Mouse (Mus musculus): ENCODE measurements around the gene Tra2a. TPM values are rescaled to one million over a fixed set of nuclear protein-coding genes. Genes with fewer than 3 reads are reported as not detected.

Gene Tra2a
- total and polyA plus RNA-seq, 2 experiments from 2014 or later: 45.9 to 75.7 TPM

DNA sequence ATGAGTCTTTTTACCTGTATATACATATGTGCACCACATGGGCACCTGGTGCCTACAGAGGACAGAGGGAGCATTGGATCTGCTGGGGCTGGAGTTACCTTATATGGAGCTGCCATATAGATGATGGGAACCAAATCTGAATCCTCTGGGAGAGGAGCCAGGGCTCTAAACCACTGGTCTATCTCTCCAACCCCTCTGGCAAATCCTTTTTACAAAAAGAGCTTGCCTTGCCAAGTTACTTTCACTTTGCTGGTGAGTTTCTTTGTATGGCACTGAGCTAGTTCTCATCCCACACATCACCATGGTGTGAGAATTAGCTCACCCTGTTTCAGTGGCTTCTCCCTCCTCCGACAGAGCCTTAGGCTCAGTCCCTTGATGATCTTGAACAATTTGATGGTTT lies 57.4 kb downstream of the Tra2a start:
- Histone ChIP-seq H3K9me3 (ENCODE audit: low read length) (no peaks in the 10 kb centered on the region), H3K4me2 (ENCODE audit: low read depth) (no peak overlapping the region), H3K27ac (ENCODE audit: low read depth, low read length) (no peak overlapping the region), H3K36me3 (ENCODE audit: insufficient read depth) (0 out of 2 replicates have a peak, but pooled peaks cover 3% of the 10 kb centered on the region), H3K9ac (no peak overlapping the region), H3K27me3 (ENCODE audit: insufficient read depth, low read length) (no peaks in the 10 kb centered on the region), H3K4me1 (ENCODE audit: insufficient read depth) (no peaks in the 10 kb centered on the region), H3K4me3 (ENCODE audit: low read depth, low read length) (no peak overlapping the region)
- no peak for TF ChIP-seq CTCF (IDR thresholded peaks at IDR 0.05; ENCODE audit: low read depth)
- no peak for ATAC-seq
- no peak for DNase-seq
- 54% methylated on average over 1 of the region's 1 CpGs for WGBS

DNA sequence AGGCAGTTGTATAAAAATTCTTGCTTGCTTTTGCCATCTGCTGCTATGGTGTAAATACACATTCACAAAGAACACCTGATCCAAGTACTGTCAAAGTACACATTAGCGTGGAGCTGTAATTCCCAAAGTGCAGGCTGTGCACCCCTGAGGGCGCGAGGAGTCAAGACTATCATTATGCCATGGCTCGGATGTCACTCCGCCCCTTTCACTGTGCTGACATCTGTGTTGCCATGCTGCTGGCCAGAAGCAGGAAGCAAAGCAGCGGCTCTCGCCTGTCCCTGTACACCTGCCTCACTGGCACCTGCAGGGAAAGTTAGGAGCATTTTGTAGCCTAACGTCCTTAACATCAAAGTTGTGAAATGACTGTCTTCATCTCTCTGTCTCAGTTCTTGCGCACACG lies 68.6 kb downstream of the Tra2a start:
- Histone ChIP-seq H3K9ac (no peak overlapping the region), H3K27me3 (ENCODE audit: insufficient read depth, low read length) (no peaks in the 10 kb centered on the region), H3K4me1 (ENCODE audit: insufficient read depth) (no peaks in the 10 kb centered on the region), H3K36me3 (ENCODE audit: insufficient read depth) (no peaks in the 10 kb centered on the region), H3K9me3 (ENCODE audit: low read length) (no peaks in the 10 kb centered on the region), H3K4me3 (ENCODE audit: low read depth, low read length) (no peak overlapping the region), H3K4me2 (ENCODE audit: low read depth) (no peak overlapping the region), H3K27ac (ENCODE audit: low read depth, low read length) (no peak overlapping the region)
- TF ChIP-seq CTCF (IDR thresholded peaks at IDR 0.05; ENCODE audit: low read depth): no peak
- DNase-seq: no peak
- 91% methylated on average over 10 of the region's 10 CpGs for WGBS
- peak; percentile 42; the same call in 1 of the 2 replicates for ATAC-seq

DNA sequence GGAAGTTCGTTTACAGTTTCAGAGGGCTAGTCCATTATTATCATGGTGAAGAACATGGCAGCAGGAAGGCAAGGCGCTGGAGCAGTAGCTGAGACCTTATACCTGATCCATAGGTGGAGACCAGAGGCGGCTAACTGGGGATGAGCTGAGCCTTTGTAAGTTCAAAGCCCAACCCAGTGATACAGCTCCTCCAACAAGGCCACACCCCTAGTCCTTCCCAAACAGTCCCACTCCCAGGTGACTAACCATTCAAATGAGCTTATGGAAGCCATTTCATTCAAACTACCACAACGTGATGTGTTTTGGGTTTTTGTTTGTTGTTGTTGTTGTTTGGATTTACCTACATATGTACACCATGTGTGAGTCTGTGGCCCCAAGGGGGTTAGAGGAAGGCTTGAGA lies 69.3 kb downstream of the Tra2a start:
- no peak for TF ChIP-seq CTCF (IDR thresholded peaks at IDR 0.05; ENCODE audit: low read depth)
- Histone ChIP-seq H3K4me1 (ENCODE audit: insufficient read depth) (no peaks in the 10 kb centered on the region), H3K4me2 (ENCODE audit: low read depth) (no peak overlapping the region), H3K9me3 (ENCODE audit: low read length) (no peaks in the 10 kb centered on the region), H3K9ac (no peak overlapping the region), H3K4me3 (ENCODE audit: low read depth, low read length) (no peak overlapping the region), H3K27me3 (ENCODE audit: insufficient read depth, low read length) (no peaks in the 10 kb centered on the region), H3K27ac (ENCODE audit: low read depth, low read length) (no peak overlapping the region), H3K36me3 (ENCODE audit: insufficient read depth) (no peaks in the 10 kb centered on the region)
- ATAC-seq: no peak
- DNase-seq: no peak
- 96% methylated on average over 4 of the region's 4 CpGs for WGBS

Other genes starting within 250 kb of the Tra2a start
- gene Gpnmb, start 227.5 kb downstream of the Tra2a start, total RNA-seq (2014; rRNA removed): 0.92 and 1.6 TPM in 2 replicates
- 1.4 and 1.8 TPM in 2 replicates for gene Gpnmb, start 227.5 kb downstream of the Tra2a start, polyA plus RNA-seq (2015; fragmentation: Nextera tagmentation; extraction: Ambion mirVana)
- gene Malsu1, start 190.2 kb downstream of the Tra2a start, total RNA-seq (2014; rRNA removed): 25.5 and 28.0 TPM in 2 replicates
- 87.3 and 108 TPM in 2 replicates for gene Malsu1, start 190.2 kb downstream of the Tra2a start, polyA plus RNA-seq (2015; fragmentation: Nextera tagmentation; extraction: Ambion mirVana)
- gene Igf2bp3, start 49.1 kb downstream of the Tra2a start, total RNA-seq (2014; rRNA removed): 9.1 and 12.8 TPM in 2 replicates
- gene Igf2bp3, start 49.1 kb downstream of the Tra2a start, polyA plus RNA-seq (2015; fragmentation: Nextera tagmentation; extraction: Ambion mirVana): 12.3 and 13.5 TPM in 2 replicates
- gene Ccdc126, start 55.2 kb upstream of the Tra2a start, total RNA-seq (2014; rRNA removed): 6.7 and 11.3 TPM in 2 replicates
- gene Ccdc126, start 55.2 kb upstream of the Tra2a start, polyA plus RNA-seq (2015; fragmentation: Nextera tagmentation; extraction: Ambion mirVana): 8.1 and 8.4 TPM in 2 replicates
- 1.9 and 3.2 TPM in 2 replicates for gene Fam221a, start 103.7 kb upstream of the Tra2a start, total RNA-seq (2014; rRNA removed)
- 4.0 and 4.8 TPM in 2 replicates for gene Fam221a, start 103.7 kb upstream of the Tra2a start, polyA plus RNA-seq (2015; fragmentation: Nextera tagmentation; extraction: Ambion mirVana)
- 0.15 and 0.67 TPM in 2 replicates for gene Stk31, start 131.6 kb upstream of the Tra2a start, total RNA-seq (2014; rRNA removed)
- 0.05 TPM in 2 replicates for gene Stk31, start 131.6 kb upstream of the Tra2a start, polyA plus RNA-seq (2015; fragmentation: Nextera tagmentation; extraction: Ambion mirVana)

Data from forebrain, postnatal 0 days (tissue).